Mouse (Mus musculus): Measurements from ENCODE around the gene Tagln2.

Gene Tagln2

GRCm38 (mm10) chr1:172481540-172482280 lies 18.1 kb upstream of the Tagln2 start, which contains the start of gene Igsf9:
Igsf9 (plus strand) TSS chr1:172481788.
- DNase-seq, result peak; percentile 92 to 95

DNA sequence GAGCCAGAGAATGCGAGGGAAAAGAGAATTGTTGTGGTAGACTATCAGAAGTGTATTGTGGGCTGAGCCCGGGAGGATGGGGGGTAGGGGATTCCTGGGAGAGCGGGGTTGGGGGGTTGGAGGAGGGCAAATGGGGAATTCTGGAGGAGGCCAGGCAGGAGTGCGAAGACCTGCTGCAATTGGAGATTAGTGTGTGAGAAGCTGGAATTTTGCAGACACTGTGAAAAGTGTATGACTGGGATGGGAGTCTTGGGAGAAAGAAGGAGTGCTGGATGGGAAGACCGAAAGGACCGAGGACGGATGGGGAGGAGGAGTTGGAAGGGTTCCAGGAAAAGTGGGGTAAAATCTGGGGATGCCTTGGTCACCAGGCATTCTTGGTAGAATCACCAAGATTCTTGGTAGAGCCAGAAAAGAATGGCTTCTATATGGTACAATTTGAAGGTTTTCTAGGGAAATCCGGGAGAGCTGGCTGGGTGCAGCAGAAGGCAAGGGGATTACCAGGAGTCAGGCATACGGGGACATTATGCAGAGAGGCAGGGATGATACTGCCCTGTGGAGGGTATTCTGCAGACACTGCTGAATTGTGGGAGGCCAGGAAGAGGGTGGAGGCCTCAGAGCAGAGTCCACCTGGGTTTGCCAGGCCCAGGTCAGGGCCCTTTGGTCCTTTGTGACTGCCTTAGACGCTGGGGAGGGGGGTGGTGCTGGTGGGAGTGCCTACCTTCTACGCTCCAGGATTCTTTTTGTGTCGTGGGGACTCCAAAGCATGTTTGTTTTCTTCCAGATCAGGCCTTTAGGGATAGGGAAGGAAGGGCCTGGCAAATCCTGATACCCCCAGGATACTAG lies 17.1 kb upstream of the Tagln2 start:
- peak in 1 of 2 experiments; percentile 11 for DNase-seq

- DNase-seq, result no peak
These were observed 16.5 kb upstream of the Tagln2 start for GRCm38 (mm10) chr1:172483361-172483660.

DNA sequence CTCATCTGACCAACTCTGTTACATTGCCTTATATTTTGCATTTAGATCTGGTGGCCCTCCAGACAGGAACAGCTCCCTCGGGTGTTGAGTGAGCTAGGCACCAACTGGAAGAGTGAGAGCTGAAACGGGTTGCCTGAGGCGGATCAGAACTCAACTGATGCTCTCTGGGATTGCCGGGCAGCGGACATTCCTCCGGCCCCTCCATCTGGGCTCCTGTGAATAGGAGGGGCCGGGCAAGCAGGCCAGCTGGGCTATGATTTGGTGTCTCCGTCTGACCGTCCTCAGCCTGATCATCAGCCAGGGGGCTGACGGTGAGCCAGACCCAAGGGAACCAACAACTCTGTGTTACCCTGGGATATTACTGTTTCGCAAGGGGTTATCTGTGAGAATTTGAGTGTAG lies 15.6 kb upstream of the Tagln2 start:
- DNase-seq, result no peak

DNA sequence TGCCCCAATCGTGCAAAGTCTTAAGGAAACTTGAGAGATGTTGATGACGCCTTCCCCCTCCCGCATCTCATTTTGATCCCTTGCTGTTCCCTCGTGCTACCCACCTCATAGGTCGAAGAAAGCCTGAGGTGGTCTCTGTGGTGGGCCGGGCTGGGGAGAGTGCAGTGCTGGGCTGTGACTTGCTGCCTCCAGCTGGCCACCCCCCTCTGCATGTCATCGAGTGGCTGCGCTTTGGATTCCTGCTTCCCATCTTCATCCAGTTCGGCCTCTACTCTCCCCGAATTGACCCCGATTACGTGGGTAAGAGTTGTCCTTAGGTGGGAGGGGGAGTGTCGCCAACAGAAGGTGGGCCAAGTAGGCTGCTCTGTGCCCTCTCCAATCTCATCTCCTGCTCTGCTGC lies 15.2 kb upstream of the Tagln2 start:
- peak in 1 of 2 experiments; percentile 14 for DNase-seq

GRCm38 (mm10) chr1:172485821-172486220 lies 14.0 kb upstream of the Tagln2 start:
- no peak for DNase-seq

DNA sequence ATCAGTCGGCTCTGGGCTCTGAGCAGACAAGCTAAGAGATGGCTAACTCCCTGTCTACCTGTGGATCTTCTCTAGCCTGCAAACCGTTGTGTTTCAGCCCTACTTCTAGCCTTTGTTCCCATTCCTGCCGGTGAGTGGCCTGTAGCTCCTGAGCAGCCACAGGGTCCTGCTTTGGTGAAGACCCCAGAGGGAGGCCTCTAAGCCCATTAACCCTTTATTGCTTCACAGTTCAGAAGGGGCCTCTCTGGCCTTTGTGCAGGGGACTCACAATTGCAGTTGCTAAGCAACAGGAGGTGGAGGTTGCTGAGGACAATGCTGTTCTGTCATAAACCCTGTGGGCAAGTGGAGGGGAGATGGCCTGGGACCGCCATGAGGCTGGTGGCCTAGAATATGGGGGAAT lies 13.6 kb upstream of the Tagln2 start:
- DNase-seq, result no peak

DNA sequence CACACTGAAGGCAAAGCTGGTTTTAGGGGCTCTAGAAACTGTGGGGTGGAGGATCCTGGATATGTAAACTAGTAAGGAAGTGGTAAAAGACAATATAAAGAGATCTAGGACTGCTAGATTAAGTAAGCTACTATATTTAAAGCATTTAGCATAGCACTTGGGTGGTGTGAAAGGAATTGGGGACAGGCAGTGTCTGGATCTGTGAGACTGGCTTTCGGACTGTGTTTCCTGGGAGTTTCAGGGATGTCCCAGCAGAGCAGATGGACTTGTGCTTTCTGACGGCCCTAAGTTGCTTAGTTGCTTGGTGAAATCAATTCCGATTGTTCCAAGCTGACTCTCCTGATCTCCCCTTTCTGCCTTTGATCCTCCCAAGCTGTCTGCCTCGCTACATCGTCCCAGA lies 13.2 kb upstream of the Tagln2 start:
- no peak for DNase-seq

- no peak for DNase-seq
These were observed 12.0 kb upstream of the Tagln2 start for GRCm38 (mm10) chr1:172487859-172488258.

- no peak for DNase-seq
These were observed 11.0 kb upstream of the Tagln2 start for GRCm38 (mm10) chr1:172488831-172489230.

- DNase-seq, result no peak
These were observed 10.1 kb upstream of the Tagln2 start for GRCm38 (mm10) chr1:172489585-172490250.

GRCm38 (mm10) chr1:172490261-172490661 lies 9.6 kb upstream of the Tagln2 start:
- DNase-seq, result peak; percentile 84 to 92

DNA sequence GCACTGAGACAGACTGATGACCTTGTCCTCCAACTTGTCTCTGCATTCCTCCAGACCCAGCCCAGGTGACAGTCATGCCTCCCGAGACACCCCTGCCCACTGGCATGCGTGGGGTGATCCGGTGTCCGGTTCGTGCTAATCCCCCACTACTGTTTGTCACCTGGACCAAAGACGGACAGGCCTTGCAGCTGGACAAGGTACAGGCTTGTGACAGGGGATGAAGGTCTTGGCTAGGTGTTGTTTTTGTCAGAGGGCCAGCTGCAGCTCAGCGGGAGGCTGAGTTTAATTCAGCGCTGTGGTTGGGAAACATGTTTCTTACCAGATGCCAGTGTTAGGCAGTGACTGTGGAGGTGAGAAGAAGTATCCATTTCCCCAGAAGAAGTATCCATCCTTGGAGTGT lies 7.8 kb upstream of the Tagln2 start:
- DNase-seq, result no peak

GRCm38 (mm10) chr1:172493516-172493915 lies 6.3 kb upstream of the Tagln2 start:
- no peak for DNase-seq

DNA sequence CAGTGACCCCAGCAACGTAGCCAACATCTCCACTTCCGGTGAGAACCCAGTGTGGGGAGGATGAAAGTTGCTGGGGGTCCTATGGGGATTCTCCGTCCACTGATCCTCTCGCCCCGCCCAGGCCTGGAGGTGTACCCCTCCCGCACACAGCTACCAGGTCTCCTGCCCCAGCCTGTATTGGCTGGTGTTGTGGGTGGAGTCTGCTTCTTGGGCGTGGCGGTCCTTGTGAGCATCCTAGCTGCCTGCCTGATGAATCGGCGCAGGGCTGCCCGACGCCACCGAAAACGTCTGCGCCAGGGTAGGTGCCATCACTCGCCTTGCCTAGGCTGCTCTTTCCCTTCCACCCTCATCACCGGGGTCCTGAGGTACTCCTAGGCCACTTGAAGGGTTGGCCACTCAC lies 3.8 kb upstream of the Tagln2 start:
- DNase-seq, result peak in 1 of 2 experiments; percentile 19

GRCm38 (mm10) chr1:172497428-172497827 lies 2.4 kb upstream of the Tagln2 start:
- DNase-seq, result no peak

GRCm38 (mm10) chr1:172500451-172501370 lies 864 bp downstream of the Tagln2 start:
- peak; percentile 87 to 89 for DNase-seq

GRCm38 (mm10) chr1:172501371-172502144 lies 1.7 kb downstream of the Tagln2 start:
- DNase-seq, result peak; percentile 91 to 94

DNA sequence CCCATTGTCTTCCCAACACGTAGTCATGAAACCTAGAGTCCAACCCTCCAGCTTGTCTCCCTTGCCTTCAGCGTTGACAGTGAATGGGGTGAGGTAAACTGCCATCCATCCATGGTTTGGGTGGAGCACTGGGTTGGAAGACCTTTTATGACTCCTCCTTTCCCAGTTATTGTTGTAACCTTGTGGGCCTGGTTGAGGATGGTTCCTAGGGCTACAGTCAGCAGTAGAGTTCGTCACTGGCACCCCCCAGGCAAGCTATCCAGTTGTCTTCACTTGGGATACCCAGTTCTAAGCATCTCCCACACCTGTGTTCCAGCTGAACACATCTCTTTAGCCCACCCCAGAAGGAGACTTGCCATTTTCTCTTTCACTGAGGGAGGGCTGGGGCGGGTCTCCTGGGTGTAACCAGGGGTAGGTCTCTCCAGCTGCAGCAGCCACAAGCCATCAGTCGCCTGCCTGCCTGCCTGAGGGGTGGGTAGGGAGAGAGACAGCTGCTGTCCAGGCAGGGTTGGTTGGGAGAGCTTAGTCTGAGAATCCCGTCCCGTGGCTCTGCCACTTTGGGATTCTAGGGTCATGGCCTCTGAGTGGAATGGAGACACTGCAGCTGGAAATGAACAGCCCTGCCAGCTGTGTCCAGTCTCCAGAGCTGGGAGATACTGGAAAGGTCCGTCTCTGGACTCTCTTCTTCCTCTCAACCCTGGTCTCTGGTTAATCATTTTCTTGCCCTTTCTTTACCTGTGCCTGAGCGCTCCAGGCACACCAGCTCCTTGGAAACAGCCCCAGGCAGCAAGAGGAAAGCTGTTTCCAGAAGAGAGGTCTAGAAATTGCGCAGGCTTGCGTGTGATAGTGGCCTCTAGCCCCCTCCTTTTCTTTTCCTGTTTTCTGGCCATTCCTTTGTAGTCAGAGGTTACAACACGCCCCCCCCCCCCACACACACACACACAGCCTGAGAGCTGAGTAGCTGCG lies 2.6 kb downstream of the Tagln2 start:
- peak; percentile 77 to 92 for DNase-seq

Measured in lung, postnatal 4 days (tissue).